Mouse (Mus musculus) midbrain, postnatal 0 days (tissue): ENCODE data around the gene Chst13. TPM values are rescaled to one million over a fixed set of nuclear protein-coding genes. Genes with fewer than 3 reads are reported as not detected.

ENCODE experiments used
- ATAC-seq: fragments of 200-750 bp; cut with Nextera tagmentation; 2 replicates; pipeline ENCODE4 v1.8.0; 2017; ENCODE audit warnings: moderate number of reproducible peaks, mild to moderate bottlenecking, moderate TSS enrichment, moderate library complexity; ENCODE audit not compliant: low FRiP score
- DNase-seq: peaks from one replicate; pipeline ENCODE4 v3.0.0-alpha.2; 2015; ENCODE audit warnings: low spot score
- H3K27ac ChIP-seq: fragments of 300-500 bp; sonication (generic); 2 replicates; pipeline ENCODE4 v1.5.1; 2014; ENCODE audit warnings: low read depth, mild to moderate bottlenecking, low read length, mixed read lengths
- H3K27me3 ChIP-seq: fragments of 300-500 bp; sonication (generic); 2 replicates; pipeline ENCODE4 v1.6.1; 2014; ENCODE audit warnings: low read length, control low read depth, mixed read lengths; ENCODE audit not compliant: insufficient read depth
- H3K36me3 ChIP-seq: fragments of 300-500 bp; sonication (generic); 2 replicates; pipeline ENCODE4 v1.6.1; 2014; ENCODE audit warnings: low read length, control low read depth, mixed read lengths; ENCODE audit not compliant: insufficient read depth
- H3K4me1 ChIP-seq: fragments of 300-500 bp; sonication (generic); 2 replicates; pipeline ENCODE4 v1.6.1; 2014; ENCODE audit warnings: mild to moderate bottlenecking, control low read depth, antibody characterized with exemption, low read length, mixed read lengths; ENCODE audit not compliant: insufficient read depth
- H3K4me2 ChIP-seq: fragments of 300-500 bp; sonication (generic); 2 replicates; pipeline ENCODE4 v1.6.1; 2014; ENCODE audit warnings: low read depth, mild to moderate bottlenecking, low read length, mixed read lengths; ENCODE audit not compliant: poor library complexity, severe bottlenecking
- H3K4me3 ChIP-seq: fragments of 300-500 bp; sonication (generic); 2 replicates; pipeline ENCODE4 v1.5.1; 2014; ENCODE audit warnings: low read depth, mild to moderate bottlenecking, low read length, moderate library complexity
- H3K9ac ChIP-seq: fragments of 300-500 bp; sonication (generic); replicated peaks from 2 replicates; pipeline ENCODE4 v1.6.1; 2014; ENCODE audit warnings: mild to moderate bottlenecking, low read length, moderate library complexity, mixed read lengths; ENCODE audit not compliant: poor library complexity, severe bottlenecking
- H3K9me3 ChIP-seq: fragments of 300-500 bp; sonication (generic); 2 replicates; pipeline ENCODE4 v1.6.1; 2016; ENCODE audit warnings: low read length, control low read depth
- CTCF ChIP-seq: IDR thresholded peaks from 2 replicates; pipeline ENCODE4 v1.5.1; 2016; ENCODE audit warnings: antibody characterized with exemption, mild to moderate bottlenecking
- WGBS: fragments of 180-500 bp; shearing (Covaris S2); extraction: QIAGEN DNeasy Blood & Tissue Kit; methylation state at CpG from one replicate; pipeline ENCODE4 v1.1.7; 2014; 5-methylcytosine and 5-hydroxymethylcytosine counted together
- polyA plus RNA-seq: library from polyadenylated mRNA; unstranded; fragments of >200 nt; fragmentation: Nextera tagmentation; extraction: Ambion mirVana; gene quantifications from 2 replicates; pipeline ENCODE4 v1.2.1, GENCODE M21; 2015
- total RNA-seq: library from RNA; depleted of rRNA; stranded (reverse); fragments of >200 nt; gene quantifications from 2 replicates; pipeline ENCODE4 v1.2.3, GENCODE M21; 2014

Gene Chst13
- total and polyA plus RNA-seq, 2 experiments from 2014 or later: 0.44 TPM; not detected in 1

GRCm38 (mm10) chr6:90347183-90347582 is 22.2 kb upstream of the Chst13 start:
- DNase-seq: no peak
- ATAC-seq: no peak
- Histone ChIP-seq H3K27me3 (no peaks in the 10 kb centered on the region), H3K4me2 (no peak overlapping the region), H3K9me3 (no peaks in the 10 kb centered on the region), H3K27ac (no peak overlapping the region), H3K4me1 (no peaks in the 10 kb centered on the region), H3K9ac (no peak overlapping the region), H3K36me3 (no peaks in the 10 kb centered on the region), H3K4me3 (no peak overlapping the region)
- no peak for TF ChIP-seq CTCF
- 86% methylated on average over 4 of the region's 4 CpGs for WGBS

GRCm38 (mm10) chr6:90342343-90342742 is 17.4 kb upstream of the Chst13 start:
- H3K4me1 ChIP-seq: no peaks in the 10 kb centered on the region
- DNase-seq (no peak), ATAC-seq (no peak)
- H3K27ac ChIP-seq: no peak overlapping the region
- no peak overlapping the region for H3K4me2 ChIP-seq
- H3K4me3 ChIP-seq: no peak overlapping the region
- TF ChIP-seq CTCF: no peak
- H3K36me3 ChIP-seq: no peaks in the 10 kb centered on the region
- 64% methylated on average over 2 of the region's 2 CpGs for WGBS
- H3K9ac ChIP-seq: no peak overlapping the region
- H3K9me3 ChIP-seq: no peaks in the 10 kb centered on the region
- H3K27me3 ChIP-seq: no peaks in the 10 kb centered on the region

GRCm38 (mm10) chr6:90334244-90334643 is 9.3 kb upstream of the Chst13 start:
- ATAC-seq (no peak), DNase-seq (no peak)
- Histone ChIP-seq H3K36me3 (no peaks in the 10 kb centered on the region), H3K4me2 (no peak overlapping the region), H3K9me3 (no peaks in the 10 kb centered on the region), H3K27me3 (no peaks in the 10 kb centered on the region), H3K9ac (no peak overlapping the region), H3K4me1 (no peaks in the 10 kb centered on the region), H3K27ac (no peak overlapping the region), H3K4me3 (no peak overlapping the region)
- no peak for TF ChIP-seq CTCF
- WGBS: 86% methylated on average over 3 of the region's 3 CpGs

- ATAC-seq (no peak), DNase-seq (no peak)
- Histone ChIP-seq H3K9me3 (no peaks in the 10 kb centered on the region), H3K4me1 (no peaks in the 10 kb centered on the region), H3K27ac (no peak within 1 kb of the TSS), H3K27me3 (no peaks in the 10 kb centered on the region), H3K4me2 (no peak within 1 kb of the TSS), H3K9ac (no peak within 1 kb of the TSS), H3K4me3 (no peak within 1 kb of the TSS), H3K36me3 (no peaks in the 10 kb centered on the region)
- TF ChIP-seq CTCF: no peak
- 87% methylated on average over 7 of the region's 7 CpGs for WGBS
Measured at GRCm38 (mm10) chr6:90332561-90333425, 7.8 kb upstream of the Chst13 start, which contains the start of gene Uroc1. TSS of gene Uroc1 (plus strand) at chr6:90333284.

- Histone ChIP-seq H3K9me3 (no peaks in the 10 kb centered on the region), H3K27me3 (peaks cover 4% of the 10 kb centered on the region; the same call in 1 of the 2 replicates), H3K4me2 (no peak overlapping the region), H3K4me3 (no peak overlapping the region), H3K36me3 (no peaks in the 10 kb centered on the region), H3K9ac (no peak overlapping the region), H3K27ac (no peak overlapping the region), H3K4me1 (no peaks in the 10 kb centered on the region)
- DNase-seq: peak; percentile 86
- peak; percentile 7; the same call in 1 of the 2 replicates for TF ChIP-seq CTCF
- ATAC-seq: no peak
- 31% methylated on average over 1 of the region's 1 CpGs for WGBS
Measured at GRCm38 (mm10) chr6:90329953-90330352, 5.0 kb upstream of the Chst13 start.

- peaks cover 4% of the 10 kb centered on the region; the same call in 1 of the 2 replicates for H3K27me3 ChIP-seq
- H3K4me3 ChIP-seq: no peak overlapping the region
- no peak overlapping the region for H3K27ac ChIP-seq
- ATAC-seq: no peak
- peak; percentile 78 for TF ChIP-seq CTCF
- H3K4me2 ChIP-seq: no peak overlapping the region
- WGBS: 20% methylated on average over 6 of the region's 6 CpGs
- H3K4me1 ChIP-seq: peaks cover 2% of the 10 kb centered on the region; the same call in 1 of the 2 replicates
- H3K9me3 ChIP-seq: no peaks in the 10 kb centered on the region
- no peak overlapping the region for H3K9ac ChIP-seq
- peak; percentile 54 for DNase-seq
- no peaks in the 10 kb centered on the region for H3K36me3 ChIP-seq
Measured at GRCm38 (mm10) chr6:90327670-90328069, 2.7 kb upstream of the Chst13 start.
